Mouse (Mus musculus) mouse trophoblast stem cell (cell line): ENCODE measurements around the gene Gramd4.
"Not testable (repeated sequence)": the region's sequence is repeated elsewhere in the genome, so short reads cannot be mapped to it uniquely, and the experiment has no call there.

Experiments used
- in situ Hi-C, 2 experiments: fragments of 300-500 bp; cut with MseI, MboI; formaldehyde crosslinking; loops; 2 replicates in 1 of 2; 3 replicates in 1 of 2; pipeline ENCODE4 v1.15.1; 2025

The Gramd4 gene

DNA sequence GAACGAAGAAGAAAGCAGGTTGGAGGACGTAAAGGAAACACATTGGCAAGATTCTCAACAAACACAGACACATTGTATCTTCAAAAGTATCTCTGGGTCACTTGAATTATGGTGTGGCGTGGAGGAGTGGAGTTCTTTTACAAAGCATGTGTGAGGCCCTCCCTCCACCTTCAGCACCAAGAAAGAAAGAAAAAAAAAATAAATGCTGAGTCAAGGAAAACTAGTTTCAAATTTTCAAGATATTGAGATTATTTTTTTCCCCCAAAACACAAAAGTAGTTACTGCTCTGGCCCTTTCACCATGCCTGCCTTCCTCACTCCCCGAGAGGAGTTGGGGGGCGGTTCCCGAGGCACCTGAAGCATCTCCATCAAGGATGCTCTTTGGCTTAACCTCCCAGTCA is 121.1 kb downstream of the Gramd4 start:
- in situ Hi-C loops = no loop called here

DNA sequence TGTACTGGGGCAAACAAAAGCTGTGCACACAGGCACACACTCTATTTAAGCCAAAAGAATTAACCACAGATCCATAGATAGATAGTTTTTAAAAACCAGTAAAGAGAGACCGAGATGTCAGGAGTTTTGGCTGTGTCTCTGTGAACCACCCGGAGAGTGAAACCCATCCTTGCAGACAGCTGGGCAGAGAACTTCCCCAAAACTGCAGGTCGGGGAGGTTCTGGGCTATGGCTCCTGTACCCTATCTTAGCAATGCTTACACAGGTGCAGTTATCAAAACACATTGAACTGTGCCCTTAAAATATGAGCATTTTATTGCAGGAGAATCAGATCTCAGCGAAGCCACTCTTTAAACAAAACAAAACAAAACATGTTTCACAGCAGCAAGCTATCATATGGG is 122.9 kb downstream of the Gramd4 start:
- in situ Hi-C loops = no loop called here

DNA sequence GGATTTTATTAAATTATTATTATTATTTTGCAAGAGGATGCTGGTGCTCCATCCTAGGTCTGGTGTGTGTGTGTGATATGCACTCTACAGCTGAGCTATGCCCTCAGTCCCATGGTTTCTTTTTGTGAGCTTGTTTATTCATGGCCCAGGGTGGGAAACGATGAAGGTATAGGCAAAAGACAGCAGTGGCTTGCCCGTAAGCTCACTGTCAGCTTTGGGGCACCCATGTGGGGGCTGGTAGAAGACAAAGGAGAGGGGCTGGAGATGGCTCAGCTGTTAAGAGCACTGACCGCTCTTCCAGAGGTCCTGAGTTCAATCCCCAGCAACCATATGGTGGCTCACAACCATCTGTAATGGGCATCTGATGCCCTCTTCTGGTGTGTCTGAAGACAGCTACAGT is 123.8 kb downstream of the Gramd4 start:
- in situ Hi-C loops = not testable (repeated sequence)

DNA sequence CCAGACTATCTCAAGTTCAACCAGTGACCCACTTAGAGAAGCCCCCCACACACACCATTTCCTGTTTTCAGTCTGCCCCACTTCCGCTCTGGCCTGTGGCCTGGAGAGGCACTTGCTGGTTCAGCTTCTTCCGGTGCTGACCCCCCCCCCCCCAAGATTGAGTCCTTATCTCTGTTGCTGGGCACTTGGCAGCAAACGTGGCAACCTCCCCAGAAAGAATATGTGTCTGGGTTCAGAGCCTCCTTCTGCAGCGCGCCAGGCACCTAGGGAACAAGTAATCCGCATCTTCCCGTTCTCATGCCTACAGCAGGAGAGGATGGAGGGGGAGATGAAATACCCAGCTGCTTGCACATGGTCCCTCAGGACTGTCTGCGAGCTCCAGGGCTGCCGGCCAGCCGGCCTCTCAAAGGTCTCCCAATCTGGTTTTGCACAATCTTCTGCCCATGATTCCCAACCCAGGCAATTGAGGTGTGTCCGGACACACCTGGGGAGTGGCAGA is 124.5 kb downstream of the Gramd4 start:
- in situ Hi-C loops = no loop called here

DNA sequence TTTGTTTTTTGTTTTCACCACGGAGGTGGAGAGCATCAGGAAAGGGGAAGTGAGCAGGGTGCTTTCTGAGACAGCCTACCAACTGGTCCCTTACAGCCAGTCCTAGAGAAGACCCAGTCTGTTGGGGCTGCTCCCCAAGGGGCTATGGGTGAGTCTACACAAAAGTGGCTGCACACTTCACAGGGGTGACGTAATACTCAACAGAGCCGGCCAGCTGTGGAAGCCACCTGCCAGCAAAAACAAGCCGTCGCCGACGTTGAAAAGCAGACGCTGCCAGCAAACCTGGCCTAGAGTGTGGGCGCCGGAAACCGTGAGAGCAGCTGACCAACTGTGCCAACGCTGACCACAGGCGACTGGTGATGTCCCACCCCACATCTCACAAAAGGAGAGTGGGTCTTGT is 125.2 kb downstream of the Gramd4 start:
- in situ Hi-C loops = no loop called here

DNA sequence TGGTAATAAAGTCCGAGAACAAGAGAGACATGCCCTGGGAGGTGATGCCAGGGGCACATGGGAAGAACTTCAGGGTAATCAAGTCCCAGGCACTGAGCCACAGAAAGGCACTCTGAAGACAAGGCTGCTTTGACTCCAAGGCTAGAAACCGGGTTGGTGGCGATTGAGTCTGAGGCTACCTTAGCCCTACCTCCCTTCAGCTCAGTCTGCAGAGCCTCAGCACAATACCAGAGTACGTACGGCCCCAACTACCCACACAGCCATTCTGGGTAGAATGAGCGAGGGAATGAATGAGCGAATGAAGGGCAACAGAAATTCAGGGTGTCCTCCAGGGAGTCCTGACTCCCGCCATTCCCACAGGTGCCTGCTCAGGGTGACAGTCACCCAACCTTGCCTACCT is 126.0 kb downstream of the Gramd4 start:
- in situ Hi-C loops = no loop called here

DNA sequence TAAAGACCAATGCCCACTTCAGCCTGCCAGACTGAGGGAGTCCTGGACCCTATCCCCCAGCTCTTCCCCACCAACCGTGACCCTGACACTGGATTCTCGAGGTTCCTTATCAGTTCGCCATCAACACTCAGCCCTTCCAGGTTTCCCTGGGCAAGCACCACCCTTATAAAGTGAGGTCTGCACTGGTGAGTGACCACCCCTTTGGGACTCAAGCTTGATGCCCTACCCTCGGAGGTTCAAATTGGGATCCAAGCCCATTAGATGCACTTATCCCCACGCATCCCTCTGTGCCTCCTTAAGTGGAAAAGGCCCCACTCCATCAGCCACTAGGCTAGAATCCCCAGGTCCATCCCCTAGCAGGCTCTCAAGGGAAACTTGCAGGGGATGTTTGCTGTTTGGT is 126.6 kb downstream of the Gramd4 start:
- in situ Hi-C loops = no loop called here

DNA sequence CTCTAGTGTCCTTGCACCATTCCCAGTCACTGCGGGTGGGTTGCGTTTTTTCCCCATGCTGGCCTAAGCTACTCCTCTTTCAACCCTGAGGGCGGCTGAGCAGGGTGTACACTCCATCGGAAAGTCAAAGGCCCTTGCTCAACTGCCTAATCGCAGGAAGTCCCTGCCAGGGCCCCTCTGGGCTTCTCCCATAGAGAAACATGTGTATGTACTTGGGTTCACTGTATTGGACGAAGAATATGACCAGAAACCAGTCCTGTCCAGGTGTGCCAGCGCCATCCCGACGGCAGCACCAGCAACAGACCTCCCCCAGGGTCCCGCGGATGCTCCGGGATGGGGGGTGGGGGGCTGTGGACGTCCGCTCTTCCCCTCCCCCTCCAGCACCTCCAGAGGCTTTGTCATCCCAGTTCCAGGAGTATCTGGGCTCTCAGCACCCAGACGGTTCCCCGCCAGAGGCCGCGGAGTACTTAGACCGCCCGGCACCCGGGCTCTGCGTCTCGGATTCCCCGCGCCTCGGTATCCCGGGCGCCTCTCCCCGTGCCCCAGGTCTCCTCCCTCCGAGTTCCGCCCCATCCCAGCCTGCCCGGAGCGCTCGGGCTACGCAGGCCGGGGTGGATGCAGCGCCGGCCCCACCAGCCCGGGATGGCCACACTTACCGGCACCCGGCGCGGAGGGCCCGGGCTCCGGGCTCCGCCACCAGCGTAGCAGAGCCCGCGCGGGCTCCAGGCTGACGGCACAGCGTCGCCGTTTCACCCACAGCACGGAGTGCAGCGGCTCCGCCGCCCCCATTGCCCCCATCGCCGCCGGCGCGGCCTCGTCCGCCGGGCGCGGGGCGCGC is 127.6 kb downstream of the Gramd4 start:
- in situ Hi-C loops = no loop called here

DNA sequence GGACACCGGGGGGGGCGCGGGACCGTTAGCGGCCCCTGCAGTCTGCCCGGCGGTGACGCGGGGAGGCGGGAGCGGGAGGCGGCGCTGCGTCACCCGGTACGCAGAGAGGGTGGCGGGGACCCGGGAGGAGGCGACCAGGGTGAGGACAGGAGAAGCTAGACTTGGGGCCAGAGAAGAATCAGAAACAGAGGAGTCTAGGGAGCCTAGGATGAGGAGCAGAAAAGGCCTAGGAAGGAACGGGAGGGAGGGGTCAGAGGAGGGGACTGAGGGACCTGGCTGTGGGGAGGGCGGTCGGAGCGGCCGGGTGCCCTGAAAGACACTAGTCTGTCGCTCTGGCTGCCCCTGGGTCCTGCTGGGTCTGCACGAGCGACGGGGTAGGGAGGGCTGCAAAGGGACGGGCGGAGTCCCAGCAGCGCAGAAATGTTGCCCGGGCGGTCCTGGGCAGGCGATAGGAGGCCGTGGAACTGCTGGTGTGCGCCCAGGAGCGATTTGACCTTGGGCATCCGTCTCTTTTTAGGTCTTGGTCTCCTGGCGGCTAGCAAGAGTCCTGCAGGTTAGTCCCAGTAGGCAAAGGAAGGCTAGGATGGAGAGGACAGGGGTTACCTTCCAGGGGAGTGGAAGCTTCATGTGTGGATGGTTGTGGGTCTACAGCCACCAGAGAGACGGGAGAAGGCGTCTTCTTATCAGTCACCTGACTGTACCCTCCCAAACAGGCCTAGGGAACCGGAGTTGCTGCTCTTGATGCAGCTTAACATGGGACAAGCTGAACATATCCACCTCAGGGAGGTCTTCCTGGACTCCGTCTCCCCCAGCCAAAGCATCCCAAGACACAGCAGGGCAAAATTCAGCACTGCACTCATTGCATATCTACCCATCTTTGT is 128.4 kb downstream of the Gramd4 start, which contains the start of gene Cerk:
Gene Cerk, minus strand, starts transcription at position 453 of the 881 bp plus-strand sequence.
- in situ Hi-C loops = no loop called here

DNA sequence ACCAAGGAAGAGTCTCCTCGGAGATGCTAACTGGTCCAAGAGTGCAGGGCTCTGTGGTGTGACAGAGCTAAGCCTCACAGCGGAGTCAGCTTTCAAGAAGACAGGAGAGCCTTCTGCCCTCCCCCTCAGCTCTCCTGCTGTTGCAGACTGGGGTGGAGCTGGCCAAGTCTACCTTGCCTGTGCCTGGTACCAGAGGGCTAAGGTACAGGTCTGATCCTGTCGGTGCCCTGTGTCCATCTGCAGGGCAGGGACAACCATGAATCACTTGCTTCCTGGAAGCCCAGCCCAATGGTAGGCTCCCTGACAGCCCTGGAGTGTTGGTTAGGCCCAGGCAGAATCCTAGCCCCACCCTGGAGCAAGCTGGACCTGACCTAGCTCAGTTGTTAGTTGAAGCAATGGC is 129.2 kb downstream of the Gramd4 start:
- in situ Hi-C loops = no loop called here
